Mouse (Mus musculus) CH12.LX (cell line): ENCODE data around the gene Pdia4. TPM values are rescaled to one million over a fixed set of nuclear protein-coding genes. Genes with fewer than 3 reads are reported as not detected.

ENCODE experiments used
- DNase-seq: peaks from one replicate; pipeline ENCODE4 v3.0.0-alpha.2; 2013; ENCODE audit errors: extremely low read depth
- H3K27ac ChIP-seq: 2 replicates; pipeline ENCODE4 v1.5.1; 2012; ENCODE audit warnings: low read depth, mild to moderate bottlenecking, control low read depth, moderate library complexity; ENCODE audit not compliant: insufficient read depth
- H3K27me3 ChIP-seq: replicated peaks from 2 replicates; pipeline ENCODE3; 2012; ENCODE audit warnings: inconsistent platforms
- H3K36me3 ChIP-seq, 2 experiments: replicated peaks in 1 of 2; 2 replicates each; pipeline versions ENCODE3 to v1.6.1; 2012; ENCODE audit warnings: inconsistent platforms in 1 of 2, low read length in 1 of 2, mild to moderate bottlenecking in 1 of 2, mixed read lengths in 1 of 2, moderate library complexity in 1 of 2; ENCODE audit not compliant: control insufficient read depth in 1 of 2, insufficient read depth in 1 of 2
- H3K4me1 ChIP-seq, 2 experiments: 2 replicates each; pipeline ENCODE4 v1.6.1; 2012; ENCODE audit warnings: inconsistent platforms in 1 of 2, moderate library complexity in 1 of 2; ENCODE audit not compliant: insufficient read depth in 2 of 2, control insufficient read depth in 1 of 2
- H3K4me2 ChIP-seq: 2 replicates; pipeline ENCODE4 v1.6.1; 2012; ENCODE audit warnings: low read depth, mild to moderate bottlenecking, control low read depth; ENCODE audit not compliant: poor library complexity, insufficient read depth, severe bottlenecking
- H3K4me3 ChIP-seq, 3 experiments: fragments of 150-350 bp in 1 of 3; sonication (generic) in 1 of 3; replicated peaks in 1 of 3; 2 replicates each; pipeline versions ENCODE3 to v1.5.1; 2011 to 2012; ENCODE audit warnings: low read depth in 2 of 3, low read length in 2 of 3, mild to moderate bottlenecking in 2 of 3, moderate library complexity in 2 of 3, control low read depth in 1 of 3, improper control_type of control experiment in 1 of 3, inconsistent platforms in 1 of 3, mixed read lengths in 1 of 3; ENCODE audit not compliant: poor library complexity in 1 of 3
- H3K79me2 ChIP-seq: replicated peaks from 2 replicates; pipeline ENCODE4 v1.6.1; 2012; ENCODE audit warnings: mild to moderate bottlenecking, moderate library complexity; ENCODE audit not compliant: control insufficient read depth, poor library complexity, insufficient read depth, severe bottlenecking; ENCODE audit errors: extremely low read depth
- H3K9ac ChIP-seq: 2 replicates; pipeline ENCODE4 v1.6.1; 2012; ENCODE audit warnings: low read depth, mild to moderate bottlenecking, control low read depth, moderate library complexity; ENCODE audit not compliant: insufficient read depth
- H3K9me3 ChIP-seq: replicated peaks from 2 replicates; pipeline ENCODE3; 2012; ENCODE audit warnings: low read length, inconsistent platforms, mixed read lengths
- CHD1 ChIP-seq: IDR thresholded peaks from 2 replicates; pipeline ENCODE4 v1.6.1; 2012; ENCODE audit warnings: low read depth, low read length, improper control_type of control experiment, inconsistent platforms
- CHD2 ChIP-seq: IDR thresholded peaks from 2 replicates; pipeline ENCODE4 v1.6.1; 2011; ENCODE audit warnings: low read length, improper control_type of control experiment
- CTCF ChIP-seq, 2 experiments: IDR thresholded peaks in 1 of 2; conservative IDR thresholded peaks in 1 of 2; 2 replicates each; pipeline ENCODE4 v1.5.1; 2011 to 2012; ENCODE audit warnings: low read depth in 2 of 2, low read length in 2 of 2, improper control_type of control experiment in 1 of 2, inconsistent platforms in 1 of 2, mild to moderate bottlenecking in 1 of 2, moderate library complexity in 1 of 2
- E2F4 ChIP-seq: IDR thresholded peaks from 2 replicates; pipeline ENCODE4 v1.6.1; 2011; ENCODE audit warnings: low read depth, low read length, improper control_type of control experiment; ENCODE audit not compliant: insufficient replicate concordance
- ETS1 ChIP-seq: conservative IDR thresholded peaks from 2 replicates; pipeline ENCODE4 v1.6.1; 2012; ENCODE audit warnings: low read depth, mild to moderate bottlenecking, inconsistent platforms, low read length, improper control_type of control experiment, moderate library complexity
- GABPA ChIP-seq: IDR thresholded peaks from 2 replicates; pipeline ENCODE4 v1.6.1; 2012; ENCODE audit warnings: low read depth, low read length, improper control_type of control experiment, inconsistent platforms; ENCODE audit not compliant: insufficient replicate concordance
- JUN ChIP-seq: IDR thresholded peaks from 2 replicates; pipeline ENCODE4 v1.6.1; 2011; ENCODE audit warnings: low read depth, mild to moderate bottlenecking, low read length, improper control_type of control experiment, moderate library complexity; ENCODE audit not compliant: insufficient read depth
- JUND ChIP-seq: conservative IDR thresholded peaks from 2 replicates; pipeline ENCODE4 v1.6.1; 2011; ENCODE audit warnings: low read depth, low read length, improper control_type of control experiment
- KAT2A ChIP-seq: IDR thresholded peaks from 2 replicates; pipeline ENCODE4 v1.6.1; 2012; ENCODE audit warnings: low read length, improper control_type of control experiment, inconsistent platforms; ENCODE audit not compliant: insufficient replicate concordance
- MAFK ChIP-seq: IDR thresholded peaks from 2 replicates; pipeline ENCODE4 v1.6.1; 2011; ENCODE audit warnings: low read length, improper control_type of control experiment; ENCODE audit not compliant: insufficient replicate concordance
- MEF2A ChIP-seq: IDR thresholded peaks from 2 replicates; pipeline ENCODE4 v1.6.1; 2014; ENCODE audit warnings: low read depth, mild to moderate bottlenecking, inconsistent platforms, low read length, improper control_type of control experiment, borderline replicate concordance
- MXI1 ChIP-seq: IDR thresholded peaks from 2 replicates; pipeline ENCODE4 v1.6.1; 2011; ENCODE audit warnings: mild to moderate bottlenecking, low read depth, low read length, improper control_type of control experiment
- MYC ChIP-seq: IDR thresholded peaks from 2 replicates; pipeline ENCODE4 v1.6.1; 2011; ENCODE audit warnings: low read depth, mild to moderate bottlenecking, improper control_type of control experiment, low read length
- NELFE ChIP-seq: IDR thresholded peaks from 2 replicates; pipeline ENCODE4 v1.6.1; 2011; ENCODE audit warnings: low read depth, low read length, improper control_type of control experiment
- PAX5 ChIP-seq: IDR thresholded peaks from 2 replicates; pipeline ENCODE4 v1.6.1; 2012; ENCODE audit warnings: low read length, inconsistent platforms, mixed read lengths
- POLR2AphosphoS2 ChIP-seq: IDR thresholded peaks from 2 replicates; pipeline ENCODE4 v1.6.1; 2011; ENCODE audit warnings: low read depth, low read length, improper control_type of control experiment
- SIN3A ChIP-seq: IDR thresholded peaks from 2 replicates; pipeline ENCODE4 v1.6.1; 2012; ENCODE audit warnings: low read length, improper control_type of control experiment, inconsistent platforms
- TCF12 ChIP-seq: IDR thresholded peaks from 2 replicates; pipeline ENCODE4 v1.6.1; 2014; ENCODE audit warnings: low read depth, mild to moderate bottlenecking, inconsistent platforms, low read length, improper control_type of control experiment
- USF2 ChIP-seq: conservative IDR thresholded peaks from 2 replicates; pipeline ENCODE4 v1.6.1; 2011; ENCODE audit warnings: low read depth, low read length, improper control_type of control experiment
- ZC3H11A ChIP-seq: IDR thresholded peaks from 2 replicates; pipeline ENCODE4 v1.6.1; 2012; ENCODE audit warnings: low read depth, mild to moderate bottlenecking, inconsistent platforms, low read length, improper control_type of control experiment
- ZKSCAN1 ChIP-seq: IDR thresholded peaks from 2 replicates; pipeline ENCODE4 v1.6.1; 2012; ENCODE audit warnings: low read depth, inconsistent platforms, low read length, improper control_type of control experiment, borderline replicate concordance
- dilution Hi-C: fragments of 300-500 bp; cut with MboI; formaldehyde crosslinking; loops from 2 replicates; pipeline ENCODE4 v1.14.3; 2020; ENCODE audit warnings: low sequenced_read_pairs; ENCODE audit not compliant: extremely low pct_unique_long_range_greater_than_20kb, extremely low pct_ligation_motif_present
- in situ Hi-C: fragments of 300-500 bp; cut with MboI; formaldehyde crosslinking; loops from 3 replicates; pipeline ENCODE4 v1.14.3; 2019; ENCODE audit warnings: low sequenced_read_pairs, low pct_ligation_motif_present, low pct_unique_long_range_greater_than_20kb, mixed read lengths
- polyA plus RNA-seq: library from polyadenylated mRNA; unstranded; fragments of >175 nt; gene quantifications from 2 replicates; pipeline ENCODE4 v1.2.1, GENCODE M21; 2012; ENCODE audit warnings: low read depth; ENCODE audit not compliant: insufficient read length
- total RNA-seq, 2 experiments: library from RNA; depleted of rRNA; stranded (reverse); fragments of 300-350 nt in 1 of 2; fragments of >200 nt in 1 of 2; gene quantifications; 2 replicates each; pipeline ENCODE4 v1.2.3; 2012 to 2014

Pdia4 gene
- total and polyA plus RNA-seq, 3 experiments: 186 to 242 (median 204) TPM

DNA sequence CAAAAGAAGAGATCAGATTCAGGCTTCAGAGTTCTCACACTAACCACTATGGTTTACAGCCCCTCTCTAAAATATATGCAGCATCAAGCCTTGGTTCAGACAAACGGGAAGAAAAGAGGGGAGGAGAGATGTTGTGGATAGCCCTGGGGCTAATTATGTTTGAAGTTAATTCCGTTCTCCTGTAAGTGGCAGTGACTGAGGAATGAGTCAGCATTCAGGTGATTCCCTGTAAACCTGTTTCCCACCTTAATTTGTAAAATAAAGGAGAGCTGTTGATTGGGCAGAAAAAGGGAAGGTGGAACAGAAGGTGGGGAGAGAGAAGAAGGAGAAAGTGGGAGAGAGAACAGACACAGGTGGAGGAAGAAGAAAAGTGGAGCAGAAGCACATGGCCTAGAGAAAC lies 11.0 kb upstream of the Pdia4 start:
- no peak for TF ChIP-seq USF2
- no peak for TF ChIP-seq SIN3A
- no peak for TF ChIP-seq ETS1
- TF ChIP-seq GABPA: no peak
- TF ChIP-seq ZC3H11A: no peak
- TF ChIP-seq PAX5: no peak
- TF ChIP-seq CTCF (conservative IDR thresholded peaks at IDR 0.05 in 1 of 2, IDR thresholded peaks at IDR 0.05 in 1 of 2; ENCODE audit: low read depth in 2 of 2, low read length in 2 of 2): no peak
- TF ChIP-seq KAT2A: no peak
- Histone ChIP-seq H3K27ac (no peak overlapping the region), H3K27me3 (no peaks in the 10 kb centered on the region), H3K9ac (no peak overlapping the region), H3K9me3 (no peaks in the 10 kb centered on the region), H3K79me2 (no peaks in the 10 kb centered on the region), H3K4me3 (no peak overlapping the region), H3K4me2 (no peak overlapping the region), H3K4me1 (peaks cover 0 to 2% of the 10 kb centered on the region in 2 experiments; a peak in 1 of 4 replicates), H3K36me3 (peaks cover 0 to 5% of the 10 kb centered on the region in 2 experiments)
- in situ Hi-C loops (no loop called here), dilution Hi-C loops (no loop called here)
- no peak for DNase-seq

DNA sequence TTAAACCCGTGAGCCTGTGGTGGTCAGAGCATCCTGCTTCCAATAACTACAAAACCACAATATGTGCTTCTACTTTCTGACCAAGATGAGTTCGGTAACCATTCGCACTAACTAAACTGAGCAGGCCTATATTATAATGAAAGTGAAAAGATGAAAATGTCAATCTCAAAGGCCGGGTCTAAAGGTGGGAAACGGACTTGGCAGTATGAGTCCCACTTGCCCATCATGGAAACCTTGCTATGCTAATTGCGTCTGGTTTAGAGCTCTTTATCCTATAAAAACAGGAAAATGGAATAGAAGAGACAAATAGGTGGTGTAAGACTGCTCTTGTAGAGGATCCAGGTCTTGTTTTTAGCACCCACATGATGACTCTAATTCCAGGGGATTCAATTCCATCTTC lies 8.5 kb upstream of the Pdia4 start:
- TF ChIP-seq E2F4 (no peak), TCF12 (no peak), POLR2AphosphoS2 (no peak), CTCF (conservative IDR thresholded peaks at IDR 0.05 in 1 of 2, IDR thresholded peaks at IDR 0.05 in 1 of 2; ENCODE audit: low read depth in 2 of 2, low read length in 2 of 2) (no peak), CHD1 (no peak), MXI1 (no peak), MYC (no peak), CHD2 (no peak), MEF2A (no peak), JUND (no peak), JUN (no peak), GABPA (no peak), PAX5 (no peak), MAFK (no peak), ZKSCAN1 (no peak), NELFE (no peak)

More for the DNA sequence above, 8.5 kb upstream of the Pdia4 start:
- H3K4me3 ChIP-seq: no peak overlapping the region
- no peak for DNase-seq
- H3K27me3 ChIP-seq: no peaks in the 10 kb centered on the region
- no peaks in the 10 kb centered on the region for H3K4me1 ChIP-seq
- H3K9ac ChIP-seq: no peak overlapping the region
- in situ Hi-C loops: no loop called here
- H3K9me3 ChIP-seq: no peaks in the 10 kb centered on the region
- no peak overlapping the region for H3K4me2 ChIP-seq
- no peak overlapping the region for H3K27ac ChIP-seq
- dilution Hi-C loops: no loop called here
- H3K79me2 ChIP-seq: no peaks in the 10 kb centered on the region
- H3K36me3 ChIP-seq: peaks cover 0 to 5% of the 10 kb centered on the region in 2 experiments
